Mouse (Mus musculus): ENCODE data around the gene Gm49388. TPM values are rescaled to one million over a fixed set of nuclear protein-coding genes. Genes with fewer than 3 reads are reported as not detected.

Gene Gm49388
- total and polyA plus RNA-seq, 2 experiments from 2014 or later = not detected

GRCm38 (mm10) chr7:127776426-127776825, 9.0 kb upstream of the Gm49388 start, which contains the start of gene Setd1a:
Setd1a (plus strand) TSS chr7:127776670.
- ATAC-seq (ENCODE audit: low FRiP score) = peak; percentile 76
- TF ChIP-seq CTCF (IDR thresholded peaks at IDR 0.05) = no peak
- peak; percentile 93 for DNase-seq (ENCODE audit: low spot score)
- Histone ChIP-seq H3K27ac (ENCODE audit: low read depth, low read length) (peak within 1 kb of the TSS; percentile 99), H3K4me1 (ENCODE audit: insufficient read depth, low read length) (no peaks in the 10 kb centered on the region), H3K27me3 (ENCODE audit: insufficient read depth, low read length) (no peaks in the 10 kb centered on the region), H3K9ac (replicated peaks; ENCODE audit: low read length, poor library complexity, severe bottlenecking) (peak within 1 kb of the TSS; percentile 90), H3K4me2 (ENCODE audit: low read depth, low read length, poor library complexity, severe bottlenecking) (peak within 1 kb of the TSS; percentile 89), H3K9me3 (ENCODE audit: low read length) (no peaks in the 10 kb centered on the region), H3K36me3 (ENCODE audit: insufficient read depth, low read length) (peaks cover 13% of the 10 kb centered on the region), H3K4me3 (ENCODE audit: low read depth, low read length) (peak within 1 kb of the TSS; percentile 78)
- WGBS = under 1% methylated on average over 23 of the region's 23 CpGs

DNA sequence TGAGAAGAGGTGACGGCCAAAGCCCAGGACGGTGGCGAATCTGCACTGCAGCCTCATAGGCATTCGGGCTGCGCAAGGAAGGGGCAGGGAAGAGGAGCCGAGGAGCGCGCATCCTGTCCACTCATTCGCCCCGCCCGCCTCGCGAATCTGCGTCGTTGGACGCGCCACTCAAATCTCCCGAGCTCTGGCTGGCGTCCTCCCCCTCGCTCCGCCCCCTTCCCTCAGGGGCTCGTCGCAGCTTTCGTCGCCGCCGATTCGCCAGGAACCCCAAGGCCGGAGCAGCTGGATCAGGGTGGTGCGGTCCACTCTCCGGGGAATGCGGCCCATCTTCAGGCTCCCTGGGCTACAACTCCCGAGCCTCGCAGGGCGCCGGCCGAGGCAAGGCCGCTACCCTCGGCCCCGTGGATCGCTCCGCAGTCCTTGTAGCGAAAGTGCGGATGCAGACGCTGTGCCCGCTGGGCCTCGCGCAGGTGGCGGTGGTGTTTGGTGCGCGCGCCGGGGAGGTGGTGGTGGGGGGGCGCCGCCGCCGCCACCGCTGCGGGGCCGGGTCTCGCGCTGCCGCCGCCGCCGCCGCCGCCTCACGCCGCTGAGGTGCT, 8.4 kb upstream of the Gm49388 start:
- Histone ChIP-seq H3K27me3 (ENCODE audit: insufficient read depth, low read length) (no peaks in the 10 kb centered on the region), H3K4me1 (ENCODE audit: insufficient read depth, low read length) (no peaks in the 10 kb centered on the region), H3K4me2 (ENCODE audit: low read depth, low read length, poor library complexity, severe bottlenecking) (peak overlapping the region; percentile 89), H3K4me3 (ENCODE audit: low read depth, low read length) (peak overlapping the region; percentile 78), H3K27ac (ENCODE audit: low read depth, low read length) (peak overlapping the region; percentile 99), H3K9me3 (ENCODE audit: low read length) (no peaks in the 10 kb centered on the region), H3K9ac (replicated peaks; ENCODE audit: low read length, poor library complexity, severe bottlenecking) (peak overlapping the region; percentile 90), H3K36me3 (ENCODE audit: insufficient read depth, low read length) (peaks cover 16% of the 10 kb centered on the region)
- ATAC-seq (ENCODE audit: low FRiP score) (peak; percentile 92), DNase-seq (ENCODE audit: low spot score) (peak; percentile 97)
- no peak for TF ChIP-seq CTCF (IDR thresholded peaks at IDR 0.05)
- WGBS = under 1% methylated on average over 46 of the region's 70 CpGs

GRCm38 (mm10) chr7:127777474-127778266, 7.7 kb upstream of the Gm49388 start:
- H3K9me3 ChIP-seq (ENCODE audit: low read length) = no peaks in the 10 kb centered on the region

DNA sequence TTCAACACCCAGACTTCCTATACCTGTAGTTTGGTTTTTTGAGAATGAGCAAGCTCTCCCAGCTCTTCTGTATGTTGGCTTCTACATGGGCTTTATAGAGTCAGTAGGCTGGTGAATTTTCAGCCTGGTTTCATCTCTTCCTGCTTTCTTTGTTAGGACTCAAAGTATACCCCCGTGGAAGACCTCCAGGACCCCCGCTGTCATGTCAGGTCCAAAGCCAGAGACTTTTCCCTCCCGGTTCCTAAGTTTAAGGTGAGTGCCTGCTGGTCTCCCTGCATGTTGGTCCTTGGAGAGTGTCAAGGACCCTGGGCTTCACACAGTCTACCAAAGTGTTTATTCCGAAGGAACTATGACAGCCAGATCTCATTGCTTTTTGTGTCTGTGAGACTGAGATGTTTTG, 7.1 kb upstream of the Gm49388 start:
- H3K4me3 ChIP-seq (ENCODE audit: low read depth, low read length) = peak overlapping the region; percentile 78
- WGBS = 75% methylated on average over 4 of the region's 4 CpGs
- no peak for TF ChIP-seq CTCF (IDR thresholded peaks at IDR 0.05)

More at GRCm38 (mm10) chr7:127777474-127778266, 7.7 kb upstream of the Gm49388 start:
- peak overlapping the region; percentile 90 for H3K9ac ChIP-seq (replicated peaks; ENCODE audit: low read length, poor library complexity, severe bottlenecking)
- peak overlapping the region; percentile 99 for H3K27ac ChIP-seq (ENCODE audit: low read depth, low read length)
- H3K4me2 ChIP-seq (ENCODE audit: low read depth, low read length, poor library complexity, severe bottlenecking) = peak overlapping the region; percentile 89
- no peaks in the 10 kb centered on the region for H3K4me1 ChIP-seq (ENCODE audit: insufficient read depth, low read length)
- 4% methylated on average over 34 of the region's 66 CpGs for WGBS
- peak overlapping the region; percentile 78 for H3K4me3 ChIP-seq (ENCODE audit: low read depth, low read length)
- ATAC-seq (ENCODE audit: low FRiP score) (peak; percentile 45), DNase-seq (ENCODE audit: low spot score) (peak; percentile 62)
- H3K27me3 ChIP-seq (ENCODE audit: insufficient read depth, low read length) = no peaks in the 10 kb centered on the region
- H3K36me3 ChIP-seq (ENCODE audit: insufficient read depth, low read length) = peaks cover 23% of the 10 kb centered on the region
- no peak for TF ChIP-seq CTCF (IDR thresholded peaks at IDR 0.05)

DNA sequence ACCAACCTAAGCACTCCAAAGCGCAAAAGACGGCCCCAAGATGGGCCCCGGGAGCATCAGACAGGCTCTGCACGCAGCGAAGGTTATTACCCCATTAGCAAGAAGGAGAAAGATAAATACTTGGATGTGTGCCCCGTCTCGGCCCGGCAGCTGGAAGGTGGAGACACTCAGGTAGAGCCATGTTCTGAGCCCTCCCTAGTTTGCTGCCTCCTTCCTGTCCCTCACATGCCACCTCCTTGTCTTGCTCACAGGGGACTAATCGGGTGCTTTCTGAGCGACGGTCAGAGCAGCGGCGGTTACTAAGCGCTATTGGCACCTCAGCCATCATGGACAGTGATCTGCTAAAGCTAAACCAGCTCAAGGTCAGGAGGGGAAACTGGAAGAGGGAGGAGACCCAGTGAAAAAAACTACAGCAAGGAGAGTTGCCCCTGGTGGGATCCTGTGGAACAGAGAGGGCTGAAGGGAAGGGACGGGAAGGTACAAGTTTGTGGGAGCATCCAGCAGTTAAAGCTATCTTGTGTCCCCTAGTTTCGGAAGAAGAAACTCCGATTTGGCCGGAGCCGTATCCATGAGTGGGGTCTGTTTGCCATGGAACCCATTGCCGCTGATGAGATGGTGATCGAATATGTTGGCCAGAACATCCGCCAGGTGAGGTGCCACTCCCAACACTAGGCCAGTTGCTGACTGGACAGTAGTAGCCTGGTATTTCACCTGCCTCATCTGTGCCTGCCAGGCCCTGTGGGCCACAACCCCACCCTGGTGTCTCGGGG, 11.9 kb downstream of the Gm49388 start:
- no peaks in the 10 kb centered on the region for H3K9me3 ChIP-seq (ENCODE audit: low read length)
- no peak overlapping the region for H3K27ac ChIP-seq (ENCODE audit: low read depth, low read length)
- no peak overlapping the region for H3K4me3 ChIP-seq (ENCODE audit: low read depth, low read length)
- H3K9ac ChIP-seq (replicated peaks; ENCODE audit: low read length, poor library complexity, severe bottlenecking) = no peak overlapping the region
- 96% methylated on average over 23 of the region's 23 CpGs for WGBS
- no peaks in the 10 kb centered on the region for H3K4me1 ChIP-seq (ENCODE audit: insufficient read depth, low read length)
- no peaks in the 10 kb centered on the region for H3K27me3 ChIP-seq (ENCODE audit: insufficient read depth, low read length)
- H3K4me2 ChIP-seq (ENCODE audit: low read depth, low read length, poor library complexity, severe bottlenecking) = no peak overlapping the region
- ATAC-seq (ENCODE audit: low FRiP score) (no peak), DNase-seq (ENCODE audit: low spot score) (no peak)
- peaks cover 69% of the 10 kb centered on the region for H3K36me3 ChIP-seq (ENCODE audit: insufficient read depth, low read length)
- TF ChIP-seq CTCF (IDR thresholded peaks at IDR 0.05) = no peak

More for the DNA sequence above, 7.1 kb upstream of the Gm49388 start:
- no peak for ATAC-seq (ENCODE audit: low FRiP score)
- Histone ChIP-seq H3K9ac (replicated peaks; ENCODE audit: low read length, poor library complexity, severe bottlenecking) (peak overlapping the region; percentile 90), H3K4me2 (ENCODE audit: low read depth, low read length, poor library complexity, severe bottlenecking) (peak overlapping the region; percentile 89), H3K4me1 (ENCODE audit: insufficient read depth, low read length) (no peaks in the 10 kb centered on the region), H3K36me3 (ENCODE audit: insufficient read depth, low read length) (peaks cover 24% of the 10 kb centered on the region), H3K9me3 (ENCODE audit: low read length) (no peaks in the 10 kb centered on the region), H3K27me3 (ENCODE audit: insufficient read depth, low read length) (no peaks in the 10 kb centered on the region), H3K27ac (ENCODE audit: low read depth, low read length) (peak overlapping the region; percentile 99; the same call in 1 of the 2 replicates)
- no peak for DNase-seq (ENCODE audit: low spot score)

Data from midbrain, postnatal 0 days (tissue).